Mouse (Mus musculus) G1E (cell line): ENCODE results near the gene Chchd4.
A peak's percentile ranks its signal among the peaks of the same experiment; 100 is the strongest.

Source experiments
- CTCF ChIP-seq: IDR thresholded peaks from 2 replicates; pipeline ENCODE4 v1.5.1; 2012; ENCODE audit warnings: low read depth, low read length, inconsistent platforms, mixed read lengths
- GATA1 ChIP-seq: IDR thresholded peaks from 2 replicates; pipeline ENCODE4 v1.6.1; 2012; ENCODE audit warnings: borderline replicate concordance, low read length, inconsistent platforms, mixed read lengths

DNA sequence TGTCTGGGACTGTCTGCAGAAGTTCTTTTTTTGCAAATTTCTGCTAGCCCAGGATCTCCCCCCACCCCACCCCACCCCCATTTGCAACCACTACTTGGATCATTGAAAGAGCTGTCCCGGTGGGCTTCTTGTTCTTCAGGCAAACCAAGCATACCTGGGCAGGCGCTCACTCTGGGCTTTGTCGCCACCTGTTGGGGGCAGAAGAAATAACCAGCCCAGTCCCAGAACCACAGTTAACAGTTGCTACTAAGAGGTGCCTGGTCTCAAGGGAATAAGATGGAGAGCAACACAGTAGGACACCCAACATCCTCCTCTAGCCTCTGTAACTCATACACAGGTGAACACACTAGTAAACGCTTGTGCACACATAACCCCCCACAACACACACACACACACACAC lies 58.5 kb downstream of the Chchd4 start:
- TF ChIP-seq CTCF (0 out of 2 replicates have a peak, but pooled peaks have one; percentile 19), GATA1 (no peak)
